Mouse (Mus musculus) MEL (cell line): Measurements from ENCODE around the gene Olfr464.

Experiments
- CHD1 ChIP-seq: IDR thresholded peaks from 2 replicates; pipeline ENCODE4 v1.6.1; 2012; ENCODE audit warnings: low read depth, mild to moderate bottlenecking, inconsistent platforms, low read length, improper control_type of control experiment
- CHD2 ChIP-seq: IDR thresholded peaks from 2 replicates; pipeline ENCODE4 v1.6.1; 2011; ENCODE audit warnings: low read length, improper control_type of control experiment
- CTCF ChIP-seq, 3 experiments: IDR thresholded peaks in 2 of 3; conservative IDR thresholded peaks in 1 of 3; 2 replicates each; pipeline ENCODE4 v1.5.1; 2011 to 2012; ENCODE audit warnings: low read length in 3 of 3, low read depth in 2 of 3, mild to moderate bottlenecking in 2 of 3, improper control_type of control experiment in 1 of 3, inconsistent platforms in 1 of 3, mixed read lengths in 1 of 3, moderate library complexity in 1 of 3; ENCODE audit not compliant: control insufficient read depth in 1 of 3, insufficient read depth in 1 of 3, poor library complexity in 1 of 3, severe bottlenecking in 1 of 3
- HCFC1 ChIP-seq: IDR thresholded peaks from 2 replicates; pipeline ENCODE4 v1.6.1; 2012; ENCODE audit warnings: low read depth, mild to moderate bottlenecking, inconsistent platforms, low read length, improper control_type of control experiment, moderate library complexity
- JUND ChIP-seq: IDR thresholded peaks from 2 replicates; pipeline ENCODE4 v1.6.1; 2011; ENCODE audit warnings: low read depth, mild to moderate bottlenecking, improper control_type of control experiment, low read length
- MEF2A ChIP-seq: IDR thresholded peaks from 2 replicates; pipeline ENCODE4 v1.6.1; 2014; ENCODE audit warnings: low read depth, mild to moderate bottlenecking, inconsistent platforms, low read length, improper control_type of control experiment; ENCODE audit not compliant: poor library complexity, insufficient replicate concordance, severe bottlenecking; ENCODE audit errors: extremely low read depth
- MYC ChIP-seq: IDR thresholded peaks from 2 replicates; pipeline ENCODE4 v1.6.1; 2011; ENCODE audit warnings: low read depth, mild to moderate bottlenecking, low read length, improper control_type of control experiment, moderate library complexity
- NELFE ChIP-seq: IDR thresholded peaks from 2 replicates; pipeline ENCODE4 v1.6.1; 2011; ENCODE audit warnings: low read depth, low read length, improper control_type of control experiment
- NRF1 ChIP-seq: IDR thresholded peaks from 2 replicates; pipeline ENCODE4 v1.6.1; 2014; ENCODE audit warnings: low read depth, mild to moderate bottlenecking, inconsistent platforms, low read length, improper control_type of control experiment, moderate library complexity; ENCODE audit not compliant: poor library complexity, insufficient read depth, severe bottlenecking
- POLR2A ChIP-seq, 2 experiments: IDR thresholded peaks; 2 replicates each; pipeline ENCODE4 v1.6.1; 2011 to 2012; ENCODE audit warnings: low read length in 2 of 2, mild to moderate bottlenecking in 2 of 2, control low read depth in 1 of 2, improper control_type of control experiment in 1 of 2, low read depth in 1 of 2, moderate library complexity in 1 of 2; ENCODE audit not compliant: control insufficient read depth in 1 of 2, insufficient read depth in 1 of 2, poor library complexity in 1 of 2
- POLR2AphosphoS5 ChIP-seq: IDR thresholded peaks from 2 replicates; pipeline ENCODE4 v1.6.1; 2012; ENCODE audit warnings: low read depth, borderline replicate concordance, mild to moderate bottlenecking, inconsistent platforms, low read length, moderate library complexity, mixed read lengths
- RCOR1 ChIP-seq: IDR thresholded peaks from 2 replicates; pipeline ENCODE4 v1.6.1; 2012; ENCODE audit warnings: low read depth, mild to moderate bottlenecking, inconsistent platforms, low read length, improper control_type of control experiment
- USF1 ChIP-seq: IDR thresholded peaks from 2 replicates; pipeline ENCODE4 v1.6.1; 2014; ENCODE audit warnings: low read depth, mild to moderate bottlenecking, inconsistent platforms, low read length, improper control_type of control experiment, moderate library complexity

- TF ChIP-seq NRF1 = no peak
- TF ChIP-seq NELFE = no peak
- no peak for TF ChIP-seq CTCF (IDR thresholded peaks at IDR 0.05 in 2 of 3, conservative IDR thresholded peaks at IDR 0.05 in 1 of 3; ENCODE audit: control insufficient read depth in 1 of 3, insufficient read depth in 1 of 3, low read depth in 2 of 3, low read length in 3 of 3, poor library complexity in 1 of 3, severe bottlenecking in 1 of 3)
- no peak for TF ChIP-seq POLR2AphosphoS5
- TF ChIP-seq POLR2A (IDR thresholded peaks at IDR 0.05; ENCODE audit: control insufficient read depth in 1 of 2, insufficient read depth in 1 of 2, low read depth in 1 of 2, low read length in 2 of 2, poor library complexity in 1 of 2) = no peak
- no peak for TF ChIP-seq JUND
- no peak for TF ChIP-seq CHD1
- no peak for TF ChIP-seq USF1
- TF ChIP-seq CHD2 = no peak
- no peak for TF ChIP-seq HCFC1
- TF ChIP-seq MYC = no peak
- TF ChIP-seq MEF2A = no peak
- no peak for TF ChIP-seq RCOR1
Observed at GRCm38 (mm10) chr11:87879826-87880225, 40.9 kb downstream of the Olfr464 start.
